Mouse (Mus musculus) sigmoid colon, adult 10 weeks (tissue): ENCODE results near the gene Wfdc8. TPM values are rescaled to one million over a fixed set of nuclear protein-coding genes. Genes with fewer than 3 reads are reported as not detected.

ENCODE experiments used
- polyA plus RNA-seq: library from polyadenylated mRNA; stranded (reverse); fragments of 350-450 nt; fragmentation: Illumina TruSeq; extraction: RNeasy Lipid Tissue Mini Kit (QIAGEN cat#74804); gene quantifications from one replicate; pipeline ENCODE4 v1.2.3, GENCODE M21; 2014; ENCODE audit warnings: low read depth, low replicate concordance

The Wfdc8 gene
- 0.50 TPM for polyA plus RNA-seq

DNA sequence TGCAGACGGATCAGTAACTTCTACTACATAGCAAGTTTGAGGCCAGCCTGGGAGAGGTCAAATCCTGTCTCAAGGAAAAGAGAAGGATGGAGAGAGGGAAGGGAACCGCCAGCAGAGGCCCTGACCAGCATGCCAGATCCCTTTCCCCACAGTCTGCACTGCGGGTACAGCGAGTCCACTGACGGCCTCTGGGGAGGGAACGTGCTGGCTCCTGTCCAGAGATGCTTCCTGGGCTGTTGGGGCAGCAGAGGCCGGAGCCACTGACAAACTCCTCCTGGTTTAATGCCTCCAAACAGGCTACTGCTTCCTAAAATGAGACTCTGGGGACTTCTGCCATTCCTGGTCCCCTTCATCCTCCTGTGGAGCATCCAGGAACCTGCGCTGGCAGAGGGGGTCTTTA, at the start of gene Wfdc8, which contains the start of gene Wfdc6b:
TSS of gene Wfdc8 (minus strand) at position 156 of the 400 bp plus-strand sequence.
TSS of gene Wfdc6b (plus strand) at position 52 of the 400 bp plus-strand sequence.

DNA sequence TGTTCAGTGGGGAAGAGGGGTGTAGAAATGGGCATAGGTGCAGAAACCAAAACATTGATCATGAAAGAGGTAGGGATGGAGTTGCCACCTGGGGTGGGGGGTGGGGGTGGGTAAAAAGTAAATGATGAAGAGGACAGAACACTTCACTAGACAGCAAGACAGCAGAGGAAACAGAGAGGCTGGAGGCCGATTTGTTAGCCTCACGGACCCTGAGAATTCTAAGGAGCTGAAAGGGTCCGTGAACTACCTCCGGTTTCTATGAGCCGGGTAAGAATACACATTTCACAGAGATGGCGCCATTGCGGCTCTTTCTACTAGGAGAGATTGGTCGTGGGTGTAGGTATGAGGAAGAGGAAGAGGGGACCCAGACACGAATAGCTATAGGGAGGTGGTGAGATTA, 43.1 kb upstream of the Wfdc8 start, which contains the start of gene Wfdc9:
TSS of gene Wfdc9 (minus strand) at position 101 of the 400 bp plus-strand sequence.

DNA sequence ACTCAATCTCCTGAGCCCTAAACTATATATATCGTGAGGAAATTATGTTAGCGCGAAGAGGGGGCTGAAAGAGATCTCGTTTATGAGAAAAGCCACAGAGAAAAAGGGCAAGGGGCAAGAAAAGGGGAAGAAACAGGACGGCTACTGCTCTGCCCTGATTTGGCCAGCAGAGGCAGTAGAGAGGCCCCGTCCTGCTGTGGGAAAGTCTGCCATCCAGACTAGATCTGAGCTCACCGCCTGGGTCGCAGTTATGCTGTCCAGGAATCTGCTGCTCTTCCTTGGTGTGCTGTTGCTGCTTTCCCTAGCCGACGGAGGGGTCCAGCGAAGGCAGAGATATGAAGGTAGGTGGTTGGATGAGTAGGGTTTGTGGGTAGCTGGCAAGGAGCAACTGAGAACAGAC, 42.4 kb upstream of the Wfdc8 start, which contains the start of gene Wfdc10:
TSS of gene Wfdc10 (plus strand) at position 189 of the 400 bp plus-strand sequence.

DNA sequence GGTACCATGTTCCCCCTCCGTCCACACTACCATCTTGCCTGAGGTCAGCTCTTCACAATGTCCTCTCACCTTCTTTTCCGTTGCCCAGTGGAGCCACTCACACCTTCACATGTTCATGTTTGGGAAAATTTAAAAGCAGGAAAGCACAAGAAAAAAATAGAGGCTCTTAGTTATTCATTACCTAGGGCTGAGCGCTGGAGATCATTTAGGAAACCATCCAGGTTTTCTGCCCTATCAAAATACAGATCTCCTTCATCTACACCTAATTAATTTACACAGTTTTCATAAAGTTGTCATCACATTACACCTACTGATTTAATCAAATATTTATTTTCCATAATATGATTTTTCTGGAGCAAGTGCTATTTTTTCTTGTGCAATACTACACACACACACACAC, 25.3 kb upstream of the Wfdc8 start, which contains the start of gene Wfdc16:
TSS of gene Wfdc16 (minus strand) at position 101 of the 400 bp plus-strand sequence.

DNA sequence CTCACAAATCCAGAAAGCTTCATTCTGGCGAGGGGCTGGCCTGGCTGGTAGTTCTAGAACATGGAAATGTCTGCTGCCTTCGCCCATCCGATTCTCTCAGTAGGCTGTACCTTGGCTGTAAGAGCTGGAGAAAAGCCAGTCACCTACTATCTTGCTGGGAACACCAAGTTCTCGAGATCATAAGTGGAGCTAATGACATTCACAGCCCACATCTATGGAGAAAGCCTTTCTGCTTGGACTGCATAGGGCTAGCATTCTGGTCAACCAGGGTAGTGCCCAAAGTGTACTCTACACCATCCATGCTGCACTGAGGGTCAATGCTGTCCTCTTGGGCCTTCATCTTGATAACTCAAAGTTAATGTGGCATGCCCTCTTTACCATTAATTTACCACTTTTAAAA, 19.9 kb downstream of the Wfdc8 start, which contains the start of gene Eppin:
TSS of gene Eppin (minus strand) at position 101 of the 400 bp plus-strand sequence.

DNA sequence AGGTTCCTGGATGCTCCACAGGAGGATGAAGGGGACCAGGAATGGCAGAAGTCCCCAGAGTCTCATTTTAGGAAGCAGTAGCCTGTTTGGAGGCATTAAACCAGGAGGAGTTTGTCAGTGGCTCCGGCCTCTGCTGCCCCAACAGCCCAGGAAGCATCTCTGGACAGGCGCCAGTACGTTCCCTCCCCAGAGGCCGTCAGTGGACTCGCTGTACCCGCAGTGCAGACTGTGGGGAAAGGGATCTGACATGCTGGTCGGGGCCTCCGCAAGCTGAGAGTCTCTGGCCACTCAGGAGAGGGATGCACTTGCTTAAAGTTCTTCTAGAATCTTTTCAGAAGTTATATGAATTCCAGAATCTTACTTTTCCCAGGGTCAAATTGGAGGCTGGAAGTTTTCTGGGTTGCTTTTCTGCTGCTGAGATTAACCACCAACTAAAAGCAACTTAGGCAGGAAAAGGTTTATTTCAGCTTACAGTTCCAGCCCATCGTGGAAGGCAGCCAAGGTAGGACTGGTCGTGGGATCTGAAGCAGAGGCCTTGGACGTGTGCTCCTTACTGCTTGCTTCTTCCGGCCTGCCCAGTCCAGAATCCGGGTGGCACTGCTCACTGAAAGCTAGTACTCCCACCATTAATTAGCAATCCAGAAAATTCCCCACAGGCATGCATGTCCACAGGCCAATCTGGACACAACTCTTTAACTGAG, 28.3 kb downstream of the Wfdc8 start, which contains the start of gene Wfdc6a:
TSS of gene Wfdc6a (minus strand) at position 423 of the 701 bp plus-strand sequence.

DNA sequence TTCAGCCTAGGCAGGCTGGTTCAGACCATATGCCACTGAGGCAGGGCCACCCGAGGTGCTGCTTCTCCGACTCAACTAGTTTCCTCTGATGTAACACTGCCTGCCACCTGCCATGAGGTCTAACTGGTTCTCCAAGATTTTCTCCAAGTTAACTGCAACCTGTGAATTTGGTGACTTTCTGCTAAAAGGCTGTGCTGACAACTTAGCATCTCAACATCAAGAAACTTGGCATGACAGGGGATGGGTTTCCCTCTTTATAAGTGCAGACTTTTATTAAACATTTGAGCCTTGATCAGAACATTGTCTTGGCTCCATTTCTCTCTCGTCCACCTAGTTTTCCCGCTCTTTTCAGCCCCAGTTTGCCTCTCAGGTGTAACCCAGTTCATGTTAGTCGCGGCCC, 40.1 kb downstream of the Wfdc8 start, which contains the start of gene Spint3:
TSS of gene Spint3 (minus strand) at position 101 of the 400 bp plus-strand sequence.

DNA sequence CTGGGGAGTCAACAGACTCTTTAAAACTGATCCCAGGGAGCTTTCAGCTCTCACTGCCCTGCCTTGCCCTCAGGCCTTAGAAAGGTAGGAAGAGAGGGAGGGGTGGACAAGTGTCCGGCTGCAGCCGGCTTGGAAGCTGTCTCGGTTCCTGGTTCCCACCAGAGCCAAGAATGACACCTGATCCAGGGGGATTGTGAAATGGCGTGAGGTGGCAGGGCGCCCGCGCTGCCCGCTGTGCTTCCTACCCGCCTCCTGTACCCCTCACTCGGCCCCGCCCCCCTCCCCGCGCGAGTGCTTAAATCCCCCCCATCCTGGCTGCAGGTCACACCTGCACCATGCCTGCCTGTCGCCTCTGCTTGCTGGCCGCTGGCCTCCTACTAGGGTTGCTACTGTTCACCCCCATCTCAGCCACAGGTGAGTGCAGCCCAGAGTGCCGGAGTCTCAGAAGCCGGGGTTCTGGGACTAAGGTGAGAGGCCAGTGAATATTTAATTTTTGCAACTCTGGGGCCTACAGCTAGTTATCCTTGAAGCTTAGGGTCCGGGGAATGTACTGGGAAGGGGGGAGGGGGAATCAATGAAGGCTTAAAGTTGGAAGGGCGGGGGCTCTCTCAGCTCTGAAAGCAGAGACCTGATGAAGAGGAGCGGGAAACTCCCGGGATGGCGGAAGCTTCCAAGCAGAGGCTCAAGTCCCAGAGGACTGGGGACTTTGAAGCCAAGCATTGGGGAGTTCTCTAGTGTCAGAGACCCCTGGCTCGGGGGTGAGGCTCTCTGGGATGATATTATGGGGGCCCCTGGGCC, 50.8 kb downstream of the Wfdc8 start, which contains the start of gene Wfdc2:
TSS of gene Wfdc2 (plus strand) at position 23 of the 798 bp plus-strand sequence.

Other genes starting within 250 kb of the Wfdc8 start
- not detected for gene Slpi, start 224.5 kb downstream of the Wfdc8 start, polyA plus RNA-seq
- not detected for gene Rbpjl, start 210.5 kb downstream of the Wfdc8 start, polyA plus RNA-seq
- 0.85 TPM for gene Matn4, start 208.5 kb downstream of the Wfdc8 start, polyA plus RNA-seq
- 255 TPM for gene Sdc4, start 169.7 kb downstream of the Wfdc8 start, polyA plus RNA-seq
- 10.1 TPM for gene Sys1, start 156.7 kb downstream of the Wfdc8 start, polyA plus RNA-seq
- gene Gm20458, start 152.7 kb downstream of the Wfdc8 start, polyA plus RNA-seq, result not detected
- gene Trp53tg5, start 139.9 kb downstream of the Wfdc8 start, polyA plus RNA-seq, result not detected
- 6.6 TPM for gene Dbndd2, start 127.5 kb downstream of the Wfdc8 start, polyA plus RNA-seq
- 8.1 TPM for gene Pigt, start 116.1 kb downstream of the Wfdc8 start, polyA plus RNA-seq
- 30.2 TPM for gene Wfdc2, start 51.2 kb downstream of the Wfdc8 start, polyA plus RNA-seq
- not detected for gene Spint3, start 40.2 kb downstream of the Wfdc8 start, polyA plus RNA-seq
- not detected for gene Wfdc6a, start 28.2 kb downstream of the Wfdc8 start, polyA plus RNA-seq
- gene Eppin, start 20.0 kb downstream of the Wfdc8 start, polyA plus RNA-seq, result not detected
- gene Wfdc6b, start 104 bp downstream of the Wfdc8 start, polyA plus RNA-seq, result not detected
- not detected for gene Wfdc16, start 25.2 kb upstream of the Wfdc8 start, polyA plus RNA-seq
- gene Wfdc10, start 42.4 kb upstream of the Wfdc8 start, polyA plus RNA-seq, result not detected
- not detected for gene Wfdc9, start 43.0 kb upstream of the Wfdc8 start, polyA plus RNA-seq
- not detected for gene Wfdc11, start 60.5 kb upstream of the Wfdc8 start, polyA plus RNA-seq
- gene Wfdc13, start 71.5 kb upstream of the Wfdc8 start, polyA plus RNA-seq, result 0.57 TPM
- gene Spint4, start 84.9 kb upstream of the Wfdc8 start, polyA plus RNA-seq, result not detected
- gene Spint5, start 101.7 kb upstream of the Wfdc8 start, polyA plus RNA-seq, result not detected
- gene Wfdc3, start 132.3 kb upstream of the Wfdc8 start, polyA plus RNA-seq, result 0.82 TPM
- 3.6 TPM for gene Dnttip1, start 132.4 kb upstream of the Wfdc8 start, polyA plus RNA-seq
- 7.9 TPM for gene Ube2c, start 156.3 kb upstream of the Wfdc8 start, polyA plus RNA-seq
- gene Tnnc2, start 166.3 kb upstream of the Wfdc8 start, polyA plus RNA-seq, result not detected
- 3.5 TPM for gene Snx21, start 172.2 kb upstream of the Wfdc8 start, polyA plus RNA-seq
- 4.1 TPM for gene Acot8, start 191.3 kb upstream of the Wfdc8 start, polyA plus RNA-seq
- 2.7 TPM for gene Zswim3, start 191.5 kb upstream of the Wfdc8 start, polyA plus RNA-seq
- gene Zswim1, start 209.1 kb upstream of the Wfdc8 start, polyA plus RNA-seq, result 1.4 TPM
- gene Spata25, start 214.9 kb upstream of the Wfdc8 start, polyA plus RNA-seq, result not detected
- 43.1 TPM for gene Ctsa, start 219.2 kb upstream of the Wfdc8 start, polyA plus RNA-seq
- not detected for gene Neurl2, start 219.8 kb upstream of the Wfdc8 start, polyA plus RNA-seq
- 1.9 TPM for gene Pltp, start 244.1 kb upstream of the Wfdc8 start, polyA plus RNA-seq